Mouse (Mus musculus) telencephalon, adult 2 months (tissue): ENCODE data around the gene Mmp27.

Experiments
- DNase-seq: peaks from one replicate; pipeline ENCODE4 v3.0.0-alpha.2; 2011; ENCODE audit warnings: low read depth, low spot score

The Mmp27 gene

GRCm38 (mm10) chr9:7602982-7603742, 32.0 kb downstream of the Mmp27 start:
- DNase-seq: peak; percentile 18

GRCm38 (mm10) chr9:7604005-7604404, 32.8 kb downstream of the Mmp27 start:
- DNase-seq: no peak

GRCm38 (mm10) chr9:7605638-7606037, 34.4 kb downstream of the Mmp27 start:
- no peak for DNase-seq

GRCm38 (mm10) chr9:7622582-7622981, 51.4 kb downstream of the Mmp27 start:
- no peak for DNase-seq

GRCm38 (mm10) chr9:7627931-7628330, 56.7 kb downstream of the Mmp27 start, which contains the start of gene Mmp20:
Gene Mmp20 (plus strand): TSS chr9:7628231.
- DNase-seq: no peak
